Mouse (Mus musculus) liver, postnatal 0 days (tissue): ENCODE data around the gene Atg4a.

Experiments
- CTCF ChIP-seq: sonication (generic); IDR thresholded peaks from 2 replicates; pipeline ENCODE4 v1.5.1; 2016; ENCODE audit warnings: antibody characterized with exemption, low read depth
- EP300 ChIP-seq: IDR thresholded peaks from 2 replicates; pipeline ENCODE4 v1.6.1; 2016; ENCODE audit warnings: antibody characterized with exemption, low read depth, mild to moderate bottlenecking

- TF ChIP-seq CTCF (peak; percentile 37; the same call in 1 of the 2 replicates), EP300 (no peak)
Measured at GRCm38 (mm10) chrX:140932066-140932465, 24.6 kb upstream of the Atg4a start.
